Mouse (Mus musculus) forebrain, embryonic 13.5 days (tissue): ENCODE measurements around the gene A630001G21Rik. TPM values are rescaled to one million over a fixed set of nuclear protein-coding genes. Genes with fewer than 3 reads are reported as not detected.
A peak's percentile ranks its signal among the peaks of the same experiment; 100 is the strongest.

Experiments used
- ATAC-seq: fragments of 200-750 bp; cut with Nextera tagmentation; 2 replicates; pipeline ENCODE4 v1.8.0; 2017
- H3K27ac ChIP-seq: fragments of 300-500 bp; sonication (generic); 2 replicates; pipeline ENCODE4 v1.5.1; 2015; ENCODE audit warnings: inconsistent platforms, mild to moderate bottlenecking, moderate library complexity
- H3K27me3 ChIP-seq: fragments of 300-500 bp; sonication (generic); 2 replicates; pipeline ENCODE4 v1.6.1; 2015; ENCODE audit warnings: mild to moderate bottlenecking, inconsistent platforms
- H3K36me3 ChIP-seq: fragments of 300-500 bp; sonication (generic); 2 replicates; pipeline ENCODE4 v1.6.1; 2015; ENCODE audit warnings: mild to moderate bottlenecking, inconsistent platforms; ENCODE audit not compliant: poor library complexity, severe bottlenecking
- H3K4me1 ChIP-seq: fragments of 300-500 bp; sonication (generic); 2 replicates; pipeline ENCODE4 v1.6.1; 2015; ENCODE audit warnings: inconsistent platforms
- H3K4me2 ChIP-seq: fragments of 300-500 bp; sonication (generic); 2 replicates; pipeline ENCODE4 v1.6.1; 2015; ENCODE audit warnings: inconsistent platforms, mild to moderate bottlenecking, moderate library complexity
- H3K4me3 ChIP-seq: fragments of 300-500 bp; sonication (generic); 2 replicates; pipeline ENCODE4 v1.5.1; 2015; ENCODE audit warnings: mild to moderate bottlenecking, inconsistent platforms
- H3K9ac ChIP-seq: fragments of 300-500 bp; sonication (generic); 2 replicates; pipeline ENCODE4 v1.6.1; 2015; ENCODE audit warnings: mild to moderate bottlenecking, inconsistent platforms
- H3K9me3 ChIP-seq: fragments of 300-500 bp; sonication (generic); replicated peaks from 2 replicates; pipeline ENCODE4 v1.6.1; 2016; ENCODE audit warnings: inconsistent platforms
- WGBS: fragments of 180-500 bp; shearing (Covaris S2); methylation state at CpG from one replicate; pipeline ENCODE4 v1.1.7; 2015; 5-methylcytosine and 5-hydroxymethylcytosine counted together
- polyA plus RNA-seq: library from polyadenylated mRNA; unstranded; fragments of >200 nt; fragmentation: Nextera tagmentation; extraction: Ambion mirVana; gene quantifications from 2 replicates; pipeline ENCODE4 v1.2.1, GENCODE M21; 2015

The A630001G21Rik gene
- polyA plus RNA-seq, 1 experiment from 2014 or later = 0.62 TPM

DNA sequence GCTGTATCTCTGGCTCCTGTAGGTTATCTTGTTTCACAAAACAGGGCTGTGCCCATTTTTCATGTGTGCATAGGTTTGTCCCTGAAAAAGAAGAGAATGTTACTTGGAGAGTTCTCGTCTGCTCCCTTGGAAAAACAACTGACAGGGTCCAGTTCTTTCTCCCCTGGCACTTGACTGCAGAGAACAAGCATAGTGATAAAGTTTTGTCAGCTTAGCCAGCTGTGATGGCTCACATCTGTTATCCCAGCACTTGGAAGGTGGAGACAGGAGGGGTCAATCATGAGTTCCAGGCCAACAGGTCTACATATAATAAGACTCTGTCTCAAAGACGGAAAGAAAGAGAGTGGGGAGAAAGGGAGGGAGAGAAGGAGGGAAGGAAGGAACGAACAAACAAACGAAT, 59.4 kb downstream of the A630001G21Rik start:
- Histone ChIP-seq H3K27ac (no peak overlapping the region), H3K36me3 (no peaks in the 10 kb centered on the region), H3K4me3 (no peak overlapping the region), H3K9ac (no peak overlapping the region), H3K4me2 (no peak overlapping the region), H3K9me3 (no peaks in the 10 kb centered on the region), H3K4me1 (peaks cover 17% of the 10 kb centered on the region), H3K27me3 (no peaks in the 10 kb centered on the region)
- WGBS = 81% methylated on average over 4 of the region's 4 CpGs
- no peak for ATAC-seq

DNA sequence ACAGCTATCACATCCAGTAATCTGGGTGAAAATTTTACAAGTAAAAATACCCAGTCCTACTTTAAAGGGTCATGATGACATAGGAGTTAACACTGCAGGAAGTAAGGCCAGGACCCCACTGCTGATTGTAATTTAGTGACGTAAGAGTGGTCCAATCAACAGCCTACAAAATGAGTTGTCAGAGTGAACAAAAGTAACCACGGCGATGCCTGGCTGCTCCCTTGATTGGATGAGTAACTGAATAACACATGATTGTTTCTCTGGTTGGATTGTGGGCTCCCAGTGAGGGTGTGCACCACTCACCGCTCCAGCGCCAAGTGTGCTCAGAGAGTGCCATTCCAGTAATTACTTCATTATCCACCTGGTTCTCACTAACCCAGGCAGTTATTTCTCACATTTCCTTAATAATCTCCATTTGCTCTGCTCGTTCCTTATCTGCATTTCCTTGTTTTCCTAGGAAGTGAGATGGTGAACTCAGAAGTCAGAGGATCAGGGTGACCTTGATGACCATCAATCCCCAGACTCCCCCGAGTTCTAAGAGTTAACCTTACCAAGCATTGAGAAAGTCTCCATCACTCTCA, 61.9 kb downstream of the A630001G21Rik start:
- H3K4me3 ChIP-seq = no peak overlapping the region
- H3K9ac ChIP-seq = no peak overlapping the region
- ATAC-seq = peak; percentile 62; the same call in 1 of the 2 replicates
- no peaks in the 10 kb centered on the region for H3K27me3 ChIP-seq
- WGBS = 35% methylated on average over 7 of the region's 7 CpGs
- H3K36me3 ChIP-seq = no peaks in the 10 kb centered on the region
- no peak overlapping the region for H3K27ac ChIP-seq
- no peak overlapping the region for H3K4me2 ChIP-seq
- no peaks in the 10 kb centered on the region for H3K9me3 ChIP-seq
- peaks cover 17% of the 10 kb centered on the region for H3K4me1 ChIP-seq

GRCm38 (mm10) chr1:85714501-85714900, 63.9 kb downstream of the A630001G21Rik start:
- no peak for ATAC-seq
- Histone ChIP-seq H3K4me3 (no peak overlapping the region), H3K27ac (no peak overlapping the region), H3K36me3 (no peaks in the 10 kb centered on the region), H3K4me2 (no peak overlapping the region), H3K9me3 (no peaks in the 10 kb centered on the region), H3K9ac (no peak overlapping the region), H3K4me1 (peaks cover 11% of the 10 kb centered on the region), H3K27me3 (no peaks in the 10 kb centered on the region)

GRCm38 (mm10) chr1:85706754-85707153, 71.7 kb downstream of the A630001G21Rik start:
- WGBS = 92% methylated on average over 2 of the region's 2 CpGs
- H3K4me1 ChIP-seq = no peaks in the 10 kb centered on the region

GRCm38 (mm10) chr1:85705552-85705951, 72.9 kb downstream of the A630001G21Rik start:
- H3K4me3 ChIP-seq = no peak overlapping the region
- H3K4me2 ChIP-seq = no peak overlapping the region
- no peaks in the 10 kb centered on the region for H3K4me1 ChIP-seq
- H3K27me3 ChIP-seq = no peaks in the 10 kb centered on the region
- no peak overlapping the region for H3K9ac ChIP-seq
- no peaks in the 10 kb centered on the region for H3K36me3 ChIP-seq
- no peaks in the 10 kb centered on the region for H3K9me3 ChIP-seq
- no peak for ATAC-seq
- 100% methylated on average over 1 of the region's 1 CpGs for WGBS
- no peak overlapping the region for H3K27ac ChIP-seq

More at GRCm38 (mm10) chr1:85706754-85707153, 71.7 kb downstream of the A630001G21Rik start:
- Histone ChIP-seq H3K9me3 (no peaks in the 10 kb centered on the region), H3K9ac (no peak overlapping the region), H3K27me3 (no peaks in the 10 kb centered on the region), H3K36me3 (no peaks in the 10 kb centered on the region), H3K27ac (no peak overlapping the region), H3K4me3 (no peak overlapping the region), H3K4me2 (no peak overlapping the region)
- no peak for ATAC-seq

GRCm38 (mm10) chr1:85703245-85704186, 74.9 kb downstream of the A630001G21Rik start:
- H3K27ac ChIP-seq = no peak overlapping the region; the same call in 1 of the 2 replicates
- H3K4me3 ChIP-seq = peak overlapping the region; percentile 35
- peak overlapping the region; percentile 58 for H3K4me2 ChIP-seq
- H3K4me1 ChIP-seq = no peaks in the 10 kb centered on the region
- H3K36me3 ChIP-seq = no peaks in the 10 kb centered on the region
- 28% methylated on average over 22 of the region's 22 CpGs for WGBS
- H3K9ac ChIP-seq = peak overlapping the region; percentile 26; the same call in 1 of the 2 replicates
- peak; percentile 99 for ATAC-seq
- no peaks in the 10 kb centered on the region for H3K27me3 ChIP-seq
- no peaks in the 10 kb centered on the region for H3K9me3 ChIP-seq

- 79% methylated on average over 4 of the region's 4 CpGs for WGBS
- ATAC-seq = no peak
- H3K9me3 ChIP-seq = no peaks in the 10 kb centered on the region
- H3K27me3 ChIP-seq = no peaks in the 10 kb centered on the region
- H3K4me3 ChIP-seq = no peak overlapping the region
- no peak overlapping the region for H3K4me2 ChIP-seq
- no peaks in the 10 kb centered on the region for H3K4me1 ChIP-seq
- no peak overlapping the region for H3K9ac ChIP-seq
- no peak overlapping the region for H3K27ac ChIP-seq
- no peaks in the 10 kb centered on the region for H3K36me3 ChIP-seq
These were observed 75.9 kb downstream of the A630001G21Rik start for GRCm38 (mm10) chr1:85702531-85702930.

- no peaks in the 10 kb centered on the region for H3K36me3 ChIP-seq
- H3K4me2 ChIP-seq = no peak overlapping the region
- H3K27me3 ChIP-seq = no peaks in the 10 kb centered on the region
- no peaks in the 10 kb centered on the region for H3K4me1 ChIP-seq
- H3K9me3 ChIP-seq = no peaks in the 10 kb centered on the region
- ATAC-seq = no peak
- WGBS = 89% methylated on average over 4 of the region's 4 CpGs
- H3K9ac ChIP-seq = no peak overlapping the region
- H3K4me3 ChIP-seq = no peak overlapping the region
- no peak overlapping the region for H3K27ac ChIP-seq
These were observed 80.5 kb downstream of the A630001G21Rik start for GRCm38 (mm10) chr1:85697721-85698493.

DNA sequence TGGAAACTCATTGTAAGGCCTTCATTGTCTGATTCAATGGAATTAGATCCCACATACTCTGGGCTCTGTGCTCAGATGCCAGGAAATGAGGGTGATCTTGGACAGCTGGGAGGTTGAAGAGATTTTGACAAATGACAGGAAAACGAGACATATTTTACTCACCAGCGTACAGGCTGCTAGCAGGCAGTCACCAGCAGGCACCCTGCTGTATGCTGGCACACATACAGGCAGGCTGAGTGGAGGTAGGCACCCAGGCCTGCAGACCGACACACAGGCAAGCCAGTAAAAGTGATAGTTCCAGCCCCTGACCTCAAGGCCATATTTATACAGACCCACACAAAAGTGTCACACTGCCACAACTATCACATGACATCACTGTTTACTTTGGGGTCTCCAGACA, 82.8 kb downstream of the A630001G21Rik start:
- no peak overlapping the region for H3K9ac ChIP-seq
- no peaks in the 10 kb centered on the region for H3K4me1 ChIP-seq
- no peak for ATAC-seq
- no peak overlapping the region for H3K4me2 ChIP-seq
- H3K36me3 ChIP-seq = no peaks in the 10 kb centered on the region
- 81% methylated on average over 3 of the region's 3 CpGs for WGBS
- no peaks in the 10 kb centered on the region for H3K27me3 ChIP-seq
- no peak overlapping the region for H3K27ac ChIP-seq
- no peaks in the 10 kb centered on the region for H3K9me3 ChIP-seq
- no peak overlapping the region for H3K4me3 ChIP-seq

GRCm38 (mm10) chr1:85693280-85693679, 85.2 kb downstream of the A630001G21Rik start:
- ATAC-seq = no peak
- 80% methylated on average over 3 of the region's 3 CpGs for WGBS

DNA sequence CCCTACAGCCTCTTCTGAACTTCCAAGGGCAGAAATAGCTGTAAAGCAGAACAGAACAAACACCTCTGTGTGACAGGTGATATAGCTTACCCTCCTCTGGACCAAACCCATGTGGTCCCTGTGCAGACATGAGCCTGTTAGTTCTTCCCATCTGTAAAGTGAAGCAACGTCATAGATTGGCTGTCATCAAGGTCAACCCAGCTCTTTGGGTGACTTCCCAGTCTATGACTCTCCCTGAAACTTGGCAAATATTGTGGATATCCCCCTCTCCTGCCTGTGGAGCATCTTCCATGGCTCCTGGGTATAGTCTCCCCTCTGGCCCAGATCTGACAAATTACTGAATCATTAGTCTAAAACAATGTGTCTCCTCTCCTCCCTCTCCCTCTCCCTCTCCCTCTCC, 86.2 kb downstream of the A630001G21Rik start:
- 38% methylated on average over 1 of the region's 1 CpGs for WGBS
- Histone ChIP-seq H3K9me3 (no peaks in the 10 kb centered on the region), H3K9ac (no peak overlapping the region), H3K4me3 (no peak overlapping the region), H3K27me3 (no peaks in the 10 kb centered on the region), H3K36me3 (no peaks in the 10 kb centered on the region), H3K27ac (no peak overlapping the region), H3K4me1 (no peaks in the 10 kb centered on the region), H3K4me2 (no peak overlapping the region)
- no peak for ATAC-seq

More at GRCm38 (mm10) chr1:85693280-85693679, 85.2 kb downstream of the A630001G21Rik start:
- Histone ChIP-seq H3K27ac (no peak overlapping the region), H3K9me3 (no peaks in the 10 kb centered on the region), H3K4me3 (no peak overlapping the region), H3K9ac (no peak overlapping the region), H3K27me3 (no peaks in the 10 kb centered on the region), H3K4me1 (no peaks in the 10 kb centered on the region), H3K4me2 (no peak overlapping the region), H3K36me3 (no peaks in the 10 kb centered on the region)

GRCm38 (mm10) chr1:85690544-85690943, 87.9 kb downstream of the A630001G21Rik start:
- H3K4me1 ChIP-seq = no peaks in the 10 kb centered on the region
- no peaks in the 10 kb centered on the region for H3K27me3 ChIP-seq
- H3K4me2 ChIP-seq = no peak overlapping the region
- no peaks in the 10 kb centered on the region for H3K36me3 ChIP-seq
- H3K9ac ChIP-seq = no peak overlapping the region
- ATAC-seq = no peak
- no peaks in the 10 kb centered on the region for H3K9me3 ChIP-seq
- 87% methylated on average over 3 of the region's 3 CpGs for WGBS
- H3K4me3 ChIP-seq = no peak overlapping the region
- no peak overlapping the region for H3K27ac ChIP-seq
